Mouse (Mus musculus) ES-E14 (cell line): ENCODE results near the gene Pbx3.

Source experiments
- CHD2 ChIP-seq: IDR thresholded peaks from 2 replicates; pipeline ENCODE4 v1.6.1; 2014; ENCODE audit warnings: mild to moderate bottlenecking, low read depth, low read length, inconsistent platforms
- HCFC1 ChIP-seq: IDR thresholded peaks from 2 replicates; pipeline ENCODE4 v1.6.1; 2012; ENCODE audit warnings: low read length, inconsistent platforms, borderline replicate concordance; ENCODE audit not compliant: insufficient read depth

DNA sequence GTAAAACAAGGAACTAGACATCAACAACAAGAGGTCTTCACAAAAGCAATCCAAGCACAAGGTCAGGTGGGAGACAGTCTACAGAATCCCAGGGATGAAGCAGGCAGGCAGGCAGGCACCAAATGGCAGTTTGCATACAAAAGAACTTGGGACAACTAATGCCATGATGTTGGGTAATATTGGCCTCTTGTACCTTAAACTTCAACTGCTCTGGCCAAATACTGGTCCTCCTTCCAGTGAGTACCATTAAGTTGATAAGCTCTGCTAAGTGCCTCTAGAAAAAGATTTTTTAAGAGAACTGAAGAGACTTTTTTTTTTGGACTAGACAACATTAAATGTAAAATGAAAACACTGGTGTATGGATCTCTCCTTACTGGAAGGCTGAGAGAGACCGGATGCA is 83.2 kb downstream of the Pbx3 start:
- TF ChIP-seq HCFC1 (no peak), CHD2 (no peak)
